Mouse (Mus musculus) forebrain, embryonic 15.5 days (tissue): ENCODE measurements around the gene Ndufs1. TPM values are rescaled to one million over a fixed set of nuclear protein-coding genes. Genes with fewer than 3 reads are reported as not detected.

Source experiments
- ATAC-seq: fragments of 200-750 bp; cut with Nextera tagmentation; replicated peaks from 2 replicates; pipeline ENCODE4 v1.8.0; 2017; ENCODE audit warnings: mild to moderate bottlenecking, moderate TSS enrichment, moderate library complexity
- H3K27ac ChIP-seq: fragments of 300-500 bp; sonication (generic); replicated peaks from 2 replicates; pipeline ENCODE4 v1.5.1; 2015; ENCODE audit warnings: mild to moderate bottlenecking, inconsistent platforms
- H3K27me3 ChIP-seq: fragments of 300-500 bp; sonication (generic); 2 replicates; pipeline ENCODE4 v1.6.1; 2015; ENCODE audit warnings: inconsistent platforms
- H3K36me3 ChIP-seq: fragments of 300-500 bp; sonication (generic); 2 replicates; pipeline ENCODE4 v1.6.1; 2015; ENCODE audit warnings: mild to moderate bottlenecking, inconsistent platforms
- H3K4me1 ChIP-seq: fragments of 300-500 bp; sonication (generic); 2 replicates; pipeline ENCODE4 v1.6.1; 2015; ENCODE audit warnings: inconsistent platforms
- H3K4me2 ChIP-seq: fragments of 300-500 bp; sonication (generic); replicated peaks from 2 replicates; pipeline ENCODE4 v1.6.1; 2015; ENCODE audit warnings: mild to moderate bottlenecking, inconsistent platforms
- H3K4me3 ChIP-seq: fragments of 300-500 bp; sonication (generic); 2 replicates; pipeline ENCODE4 v1.5.1; 2015; ENCODE audit warnings: mild to moderate bottlenecking, inconsistent platforms
- H3K9ac ChIP-seq: fragments of 300-500 bp; sonication (generic); replicated peaks from 2 replicates; pipeline ENCODE4 v1.6.1; 2015; ENCODE audit warnings: mild to moderate bottlenecking, inconsistent platforms
- H3K9me3 ChIP-seq: fragments of 300-500 bp; sonication (generic); 2 replicates; pipeline ENCODE4 v1.6.1; 2016; ENCODE audit warnings: inconsistent platforms
- WGBS: fragments of 180-500 bp; shearing (Covaris S2); methylation state at CpG from one replicate; pipeline ENCODE4 v1.1.7; 2015; ENCODE audit warnings: mixed read lengths; 5-methylcytosine and 5-hydroxymethylcytosine counted together
- microRNA-seq: library from miRNA; unstranded; fragments of <30 nt; microRNA quantifications from one replicate; pipeline ENCODE4, GENCODE M21; 2016
- polyA plus RNA-seq: library from polyadenylated mRNA; unstranded; fragments of >200 nt; fragmentation: Nextera tagmentation; extraction: Ambion mirVana; gene quantifications from 2 replicates; pipeline ENCODE4 v1.2.1, GENCODE M21; 2015

The Ndufs1 gene
- polyA plus RNA-seq, 1 experiment from 2014 or later: 116 TPM

DNA sequence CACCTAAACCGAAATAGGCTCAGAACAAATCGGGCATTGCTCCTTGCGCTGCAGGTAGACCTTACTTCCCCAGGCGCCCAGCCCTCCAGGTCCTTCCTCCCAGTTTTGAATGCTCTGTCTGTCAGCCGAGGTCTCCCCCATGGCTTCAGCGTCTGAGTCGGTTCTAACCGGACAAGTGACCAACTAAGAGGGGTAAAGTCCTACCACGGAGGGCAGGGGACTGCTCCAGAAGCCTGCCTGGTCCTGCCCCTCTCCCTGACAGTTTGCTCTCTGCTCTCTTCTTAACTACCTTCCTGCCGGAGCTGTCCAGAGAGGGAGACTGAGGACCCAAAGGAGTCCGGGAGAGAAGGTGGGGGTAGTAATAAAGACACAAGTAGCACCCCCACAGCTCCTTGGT lies 63.8 kb downstream of the Ndufs1 start:
- Histone ChIP-seq H3K4me2 (peak overlapping the region; percentile 84), H3K4me1 (peaks cover 41% of the 10 kb centered on the region), H3K9ac (peak overlapping the region; percentile 99), H3K27ac (peak overlapping the region; percentile 96), H3K9me3 (no peaks in the 10 kb centered on the region), H3K27me3 (no peaks in the 10 kb centered on the region), H3K4me3 (peak overlapping the region; percentile 90), H3K36me3 (no peaks in the 10 kb centered on the region)
- 4% methylated on average over 11 of the region's 11 CpGs for WGBS
- ATAC-seq: no peak

- Histone ChIP-seq H3K27ac (0 out of 2 replicates have a peak overlapping the region, but pooled peaks have one; percentile 96), H3K9me3 (no peaks in the 10 kb centered on the region), H3K4me3 (peak overlapping the region; percentile 90), H3K27me3 (no peaks in the 10 kb centered on the region), H3K9ac (peak overlapping the region; percentile 99), H3K4me1 (peaks cover 41% of the 10 kb centered on the region), H3K4me2 (peak overlapping the region; percentile 84), H3K36me3 (no peaks in the 10 kb centered on the region)
- 35% methylated on average over 8 of the region's 8 CpGs for WGBS
- ATAC-seq: no peak
Observed at GRCm38 (mm10) chr1:63112151-63112864, 64.3 kb downstream of the Ndufs1 start.

GRCm38 (mm10) chr1:63110536-63111285 lies 65.9 kb downstream of the Ndufs1 start:
- Histone ChIP-seq H3K27me3 (no peaks in the 10 kb centered on the region), H3K27ac (peak overlapping the region; percentile 36; the same call in 1 of the 2 replicates), H3K4me3 (no peak overlapping the region), H3K4me1 (peaks cover 28% of the 10 kb centered on the region), H3K9me3 (no peaks in the 10 kb centered on the region), H3K36me3 (peaks cover 2% of the 10 kb centered on the region; the same call in 1 of the 2 replicates), H3K9ac (peak overlapping the region; percentile 21; the same call in 1 of the 2 replicates), H3K4me2 (no peak overlapping the region)
- ATAC-seq: no peak
- WGBS: 53% methylated on average over 7 of the region's 7 CpGs

DNA sequence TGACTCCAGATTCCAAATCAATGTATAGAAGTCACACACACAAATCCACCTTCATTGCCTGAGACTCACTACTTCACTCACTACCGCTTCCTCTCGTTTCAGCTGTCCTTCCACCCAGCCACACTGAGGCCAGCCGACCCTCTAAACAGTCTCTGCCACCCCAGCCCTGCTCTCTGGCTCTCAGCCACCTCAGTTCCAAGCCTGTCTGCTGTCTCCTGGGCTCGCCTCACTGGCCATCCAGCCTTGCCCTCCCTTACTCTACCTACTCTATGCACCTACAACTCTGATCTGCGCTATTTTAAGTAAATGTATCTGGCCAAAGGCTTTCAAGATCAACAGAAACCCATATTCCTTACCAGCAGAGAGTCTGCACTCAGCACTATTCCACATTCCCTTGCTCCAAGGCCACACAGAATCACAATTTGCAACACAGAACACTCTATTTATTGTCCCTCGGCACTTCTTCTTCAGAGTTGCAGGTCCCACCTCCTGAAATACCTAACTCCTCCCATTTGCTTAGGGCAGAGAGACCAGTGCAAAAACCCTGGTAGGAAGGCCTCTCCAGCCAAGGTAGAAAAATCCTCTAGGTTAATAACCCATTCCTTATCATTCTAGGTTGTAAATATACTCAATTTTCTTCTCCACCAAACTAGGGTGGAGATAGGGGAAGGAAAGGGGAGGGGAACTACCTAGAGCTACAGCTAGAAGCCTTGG lies 68.9 kb downstream of the Ndufs1 start:
- 83% methylated on average over 6 of the region's 6 CpGs for WGBS
- no peak for ATAC-seq
- no peak overlapping the region for H3K4me3 ChIP-seq
- H3K36me3 ChIP-seq: peaks cover 14% of the 10 kb centered on the region
- H3K9ac ChIP-seq: no peak overlapping the region
- H3K27ac ChIP-seq: no peak overlapping the region
- H3K4me2 ChIP-seq: no peak overlapping the region
- H3K4me1 ChIP-seq: peaks cover 20% of the 10 kb centered on the region
- no peaks in the 10 kb centered on the region for H3K27me3 ChIP-seq
- no peaks in the 10 kb centered on the region for H3K9me3 ChIP-seq

DNA sequence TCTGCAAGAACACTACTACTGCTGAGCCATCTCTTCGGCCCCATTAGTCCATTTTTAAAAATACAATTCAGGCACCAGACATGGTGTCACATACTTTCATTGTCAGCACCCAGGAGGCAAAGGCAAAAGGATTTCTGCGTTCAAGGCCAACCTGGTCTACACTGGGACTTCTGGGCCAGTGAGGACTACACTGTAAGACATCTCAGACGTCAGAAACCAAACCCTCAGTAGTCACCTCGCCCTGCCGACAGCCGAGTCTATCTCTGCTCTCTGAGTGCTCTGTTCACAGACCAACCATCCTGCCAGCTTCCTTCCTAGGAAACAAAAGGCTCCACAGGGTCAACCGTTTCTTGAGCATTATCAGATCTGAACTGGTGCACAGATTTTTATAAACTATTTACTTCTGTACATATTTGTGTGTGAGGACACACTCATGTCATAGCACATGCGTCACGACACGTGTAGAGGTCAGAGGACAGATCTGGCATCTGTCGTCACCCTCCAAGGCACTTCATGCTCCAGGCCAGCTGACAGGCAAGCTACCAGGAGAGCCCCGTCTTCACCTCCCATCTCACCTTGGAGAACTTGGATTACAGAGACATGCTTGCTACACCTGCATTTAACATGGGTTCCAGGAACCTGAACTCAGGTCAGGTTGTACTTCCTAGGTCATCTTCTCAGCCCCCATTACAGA lies 73.7 kb downstream of the Ndufs1 start:
- H3K4me1 ChIP-seq: no peaks in the 10 kb centered on the region; the same call in 1 of the 2 replicates
- 95% methylated on average over 12 of the region's 12 CpGs for WGBS
- no peak overlapping the region for H3K9ac ChIP-seq
- no peaks in the 10 kb centered on the region for H3K27me3 ChIP-seq
- H3K36me3 ChIP-seq: peaks cover 38% of the 10 kb centered on the region
- ATAC-seq: no peak
- H3K27ac ChIP-seq: no peak overlapping the region
- H3K4me3 ChIP-seq: no peak overlapping the region
- H3K9me3 ChIP-seq: no peaks in the 10 kb centered on the region
- no peak overlapping the region for H3K4me2 ChIP-seq

- H3K9ac ChIP-seq: no peak overlapping the region
- no peaks in the 10 kb centered on the region for H3K4me1 ChIP-seq
- no peak for ATAC-seq
- no peaks in the 10 kb centered on the region for H3K27me3 ChIP-seq
- peaks cover 34% of the 10 kb centered on the region for H3K36me3 ChIP-seq
- H3K4me3 ChIP-seq: no peak overlapping the region
- H3K27ac ChIP-seq: no peak overlapping the region
- H3K4me2 ChIP-seq: no peak overlapping the region
- no peaks in the 10 kb centered on the region for H3K9me3 ChIP-seq
- WGBS: 94% methylated on average over 8 of the region's 8 CpGs
Observed at GRCm38 (mm10) chr1:63100196-63100595, 76.4 kb downstream of the Ndufs1 start.

DNA sequence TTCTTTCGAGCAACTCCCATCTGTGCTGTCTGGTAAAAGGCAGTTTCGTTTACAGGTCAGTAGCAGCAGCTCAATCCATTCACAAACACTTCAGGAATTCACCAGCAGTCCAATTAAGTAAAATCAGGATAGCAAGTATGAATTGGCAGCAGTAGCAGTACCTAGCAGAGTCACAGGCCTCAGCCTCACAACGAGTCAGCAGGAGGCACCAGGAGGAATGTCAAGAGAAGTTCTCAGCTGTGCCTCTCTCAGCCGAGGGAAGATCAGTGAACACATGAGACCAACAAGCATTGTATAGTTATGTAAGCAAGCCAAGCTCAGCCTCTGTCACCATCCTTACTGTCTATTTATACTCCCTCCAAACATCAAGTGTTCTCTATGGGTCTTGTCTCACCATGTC lies 77.8 kb downstream of the Ndufs1 start:
- Histone ChIP-seq H3K4me2 (no peak overlapping the region), H3K9ac (no peak overlapping the region), H3K9me3 (no peaks in the 10 kb centered on the region), H3K27me3 (no peaks in the 10 kb centered on the region), H3K4me1 (no peaks in the 10 kb centered on the region), H3K27ac (no peak overlapping the region), H3K4me3 (no peak overlapping the region), H3K36me3 (peaks cover 31% of the 10 kb centered on the region)
- ATAC-seq: no peak
- WGBS: 70% methylated on average over 4 of the region's 4 CpGs

- H3K36me3 ChIP-seq: peaks cover 37% of the 10 kb centered on the region
Observed at GRCm38 (mm10) chr1:63096071-63096470, 80.6 kb downstream of the Ndufs1 start.

More at GRCm38 (mm10) chr1:63096071-63096470, 80.6 kb downstream of the Ndufs1 start:
- Histone ChIP-seq H3K9me3 (no peaks in the 10 kb centered on the region), H3K27me3 (no peaks in the 10 kb centered on the region), H3K27ac (no peak overlapping the region), H3K4me2 (no peak overlapping the region), H3K4me3 (no peak overlapping the region), H3K4me1 (no peaks in the 10 kb centered on the region), H3K9ac (no peak overlapping the region)
- 81% methylated on average over 5 of the region's 5 CpGs for WGBS
- no peak for ATAC-seq

Small RNAs within 50 kb of the gene (microRNA-seq; reads per million reads assigned to microRNA genes)
- not detected for gene Gm24557
- gene Gm27512: not detected

Other genes starting within 250 kb of the Ndufs1 start
- gene Ino80d, start 62.2 kb downstream of the Ndufs1 start, polyA plus RNA-seq: 9.0 and 9.3 TPM in 2 replicates
- gene Eef1b2, start within 50 bp of the Ndufs1 start, polyA plus RNA-seq: 438 and 464 TPM in 2 replicates
- gene Gpr1, start 37.7 kb upstream of the Ndufs1 start, polyA plus RNA-seq: 0.33 and 0.34 TPM in 2 replicates
- 30.4 and 34.8 TPM in 2 replicates for gene Zdbf2, start 96.4 kb upstream of the Ndufs1 start, polyA plus RNA-seq